In genomic region chr5:20791793-20792554, GRCm38 (mm10) we compare ENCODE assay signal across 8 mouse cellular contexts.
DNase-seq lines count a peak whose midpoint lies in the region; ATAC-seq and TF ChIP-seq lines count a peak whose summit lies in the region.

No protein-coding gene starts in this region.

- ATAC-seq in forebrain, embryonic 11.5 days (replicated peaks; ENCODE audit: low FRiP score) = no peak
- ATAC-seq in midbrain, postnatal 0 days (ENCODE audit: low FRiP score) = no peak

- no peaks in the 10 kb centered on the region for H3K79me2 ChIP-seq in myocyte (ENCODE audit: control insufficient read depth, insufficient read depth)

- no peak overlapping the region for H3ac ChIP-seq in myocyte (ENCODE audit: control insufficient read depth, insufficient read length)

- H3K9me3 ChIP-seq in forebrain, embryonic 11.5 days (ENCODE audit: control insufficient read depth, low read length) = no peaks in the 10 kb centered on the region
- no peaks in the 10 kb centered on the region for H3K9me3 ChIP-seq in midbrain, postnatal 0 days (ENCODE audit: low read length)

- H3K4me3 ChIP-seq in myocyte = no peak overlapping the region
- no peak overlapping the region for H3K4me3 ChIP-seq in forebrain, embryonic 11.5 days (ENCODE audit: low read depth, low read length)
- no peak overlapping the region for H3K4me3 ChIP-seq in midbrain, postnatal 0 days (ENCODE audit: low read depth, low read length)

- TF ChIP-seq POLR2A in myocyte (IDR thresholded peaks at IDR 0.05; ENCODE audit: insufficient read length, low read depth) = no peak

- TF ChIP-seq CTCF in midbrain, postnatal 0 days (IDR thresholded peaks at IDR 0.05) = no peak

- no peaks in the 10 kb centered on the region for H3K27me3 ChIP-seq in myocyte (ENCODE audit: control insufficient read depth, insufficient read depth, insufficient read length)
- no peaks in the 10 kb centered on the region for H3K27me3 ChIP-seq in forebrain, embryonic 11.5 days (ENCODE audit: control insufficient read depth, insufficient read depth, low read length)
- H3K27me3 ChIP-seq in midbrain, postnatal 0 days (ENCODE audit: insufficient read depth, low read length) = no peaks in the 10 kb centered on the region

- DNase-seq in lung, postnatal 25 days (ENCODE audit: low spot score) = peak; percentile 7
- DNase-seq in lung, postnatal 10 days = no peak
- peak; percentile 50 for DNase-seq in brain, adult 2 months (ENCODE audit: low read depth, low spot score)
- DNase-seq in heart, postnatal 4 days = peak; percentile 65
- DNase-seq in forebrain, embryonic 11.5 days (ENCODE audit: low spot score) = no peak
- DNase-seq in cerebellum, adult 8-10 months = no peak
- DNase-seq in midbrain, postnatal 0 days (ENCODE audit: low spot score) = no peak

- H3K27ac ChIP-seq in forebrain, embryonic 11.5 days (ENCODE audit: low read depth, low read length) = no peak overlapping the region
- H3K27ac ChIP-seq in midbrain, postnatal 0 days (ENCODE audit: low read depth, low read length) = no peak overlapping the region

- no peak overlapping the region for H3K9ac ChIP-seq in forebrain, embryonic 11.5 days (ENCODE audit: low read length)
- H3K9ac ChIP-seq in midbrain, postnatal 0 days (replicated peaks; ENCODE audit: low read length, poor library complexity, severe bottlenecking) = no peak overlapping the region

- 92% methylated on average over 10 of the region's 10 CpGs for WGBS in forebrain, embryonic 11.5 days
- WGBS in midbrain, postnatal 0 days = 93% methylated on average over 10 of the region's 10 CpGs

- H3K4me2 ChIP-seq in myocyte (ENCODE audit: low read depth) = peak overlapping the region; percentile 55
- no peak overlapping the region for H3K4me2 ChIP-seq in forebrain, embryonic 11.5 days (ENCODE audit: low read depth, low read length, severe bottlenecking)
- H3K4me2 ChIP-seq in midbrain, postnatal 0 days (ENCODE audit: low read depth, low read length, poor library complexity, severe bottlenecking) = no peak overlapping the region

- H3K4me1 ChIP-seq in forebrain, embryonic 11.5 days (replicated peaks; ENCODE audit: control insufficient read depth, insufficient read depth, low read length) = no peaks in the 10 kb centered on the region
- no peaks in the 10 kb centered on the region for H3K4me1 ChIP-seq in midbrain, postnatal 0 days (ENCODE audit: insufficient read depth, low read length)

- peaks cover 3% of the 10 kb centered on the region for H3K36me3 ChIP-seq in myocyte (ENCODE audit: control insufficient read depth, insufficient read depth)
- no peaks in the 10 kb centered on the region; the same call in 1 of the 2 replicates for H3K36me3 ChIP-seq in forebrain, embryonic 11.5 days (ENCODE audit: control insufficient read depth, insufficient read depth, low read length)
- H3K36me3 ChIP-seq in midbrain, postnatal 0 days (ENCODE audit: insufficient read depth, low read length) = peaks cover 15% of the 10 kb centered on the region

TF ChIP-seq in myocyte, 11 proteins besides CTCF, POLR2A, EP300 and RAD21:
- no peak for TF ChIP-seq MYOG (IDR thresholded peaks at IDR 0.05; ENCODE audit: control insufficient read depth in 1 of 3, insufficient read depth in 1 of 3, insufficient read length in 2 of 3, low read depth in 2 of 3)
- no peak for TF ChIP-seq CEBPB (IDR thresholded peaks at IDR 0.05; ENCODE audit: insufficient read depth, poor library complexity, severe bottlenecking)
- no peak for TF ChIP-seq USF1 (IDR thresholded peaks at IDR 0.05; ENCODE audit: low read depth)
- TF ChIP-seq MAX (IDR thresholded peaks at IDR 0.05; ENCODE audit: low read depth) = no peak
- TF ChIP-seq TCF12 (IDR thresholded peaks at IDR 0.05; ENCODE audit: insufficient read depth, poor library complexity, severe bottlenecking) = no peak
- no peak for TF ChIP-seq POLR2AphosphoS2 (IDR thresholded peaks at IDR 0.05; ENCODE audit: insufficient read length, low read depth)

Comparison
In these comparisons a context has a peak if more than half of its experiments do, and no peak if none do; other contexts are left out.
1. DNase-seq: peak in lung, postnatal 25 days (single experiment), brain, adult 2 months (single experiment) and heart, postnatal 4 days (single experiment); none in lung, postnatal 10 days (single experiment), forebrain, embryonic 11.5 days (single experiment), cerebellum, adult 8-10 months (single experiment) and midbrain, postnatal 0 days (single experiment).